Mouse (Mus musculus) layer of hippocampus, postnatal 10 days (tissue): ENCODE data around the gene Rho. TPM values are rescaled to one million over a fixed set of nuclear protein-coding genes. Genes with fewer than 3 reads are reported as not detected.
A peak's percentile ranks its signal among the peaks of the same experiment; 100 is the strongest.

ENCODE experiments used
- DNase-seq, 2 experiments: peaks; one replicate each; pipeline ENCODE4 v3.0.0; 2021; ENCODE audit warnings: low spot score in 2 of 2
- long read RNA-seq: library from polyadenylated mRNA; stranded (forward); transcript quantifications from one replicate; pipeline ENCODE4 v2.0.0, GENCODE M21; 2023
- total RNA-seq, 2 experiments: library from RNA; stranded (reverse); gene quantifications; 2 replicates each; pipeline ENCODE4 v1.2.3; 2021

Gene Rho
- under 1 TPM; 0.27 TPM for total RNA-seq
- long read RNA-seq, result 0 reads

- no peak for DNase-seq
Measured at GRCm38 (mm10) chr6:115931639-115932038, at the start of gene Rho. TSS of gene Rho (plus strand) at chr6:115931748.

DNA sequence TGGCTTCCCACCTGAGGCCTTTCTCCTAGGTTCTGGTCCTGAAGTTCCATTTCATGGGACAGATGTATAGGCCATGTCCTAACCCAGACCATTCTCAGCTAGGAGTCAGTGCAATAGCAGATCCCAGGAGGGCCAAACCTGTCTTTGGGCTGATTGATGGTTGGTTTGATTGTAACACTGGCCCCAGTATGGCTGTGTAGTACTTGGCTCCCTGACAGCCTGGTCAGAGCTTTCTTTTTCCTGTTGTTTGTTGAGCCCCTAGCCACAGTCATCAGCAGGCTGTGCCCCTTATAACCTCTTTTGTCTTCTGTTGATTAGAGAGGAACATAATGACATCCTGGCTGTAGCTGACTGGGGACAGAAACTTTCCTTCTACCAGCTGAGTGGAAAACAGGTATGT is 47.5 kb upstream of the Rho start:
- DNase-seq, result no peak

GRCm38 (mm10) chr6:115886894-115887293 is 44.7 kb upstream of the Rho start:
- no peak for DNase-seq

DNA sequence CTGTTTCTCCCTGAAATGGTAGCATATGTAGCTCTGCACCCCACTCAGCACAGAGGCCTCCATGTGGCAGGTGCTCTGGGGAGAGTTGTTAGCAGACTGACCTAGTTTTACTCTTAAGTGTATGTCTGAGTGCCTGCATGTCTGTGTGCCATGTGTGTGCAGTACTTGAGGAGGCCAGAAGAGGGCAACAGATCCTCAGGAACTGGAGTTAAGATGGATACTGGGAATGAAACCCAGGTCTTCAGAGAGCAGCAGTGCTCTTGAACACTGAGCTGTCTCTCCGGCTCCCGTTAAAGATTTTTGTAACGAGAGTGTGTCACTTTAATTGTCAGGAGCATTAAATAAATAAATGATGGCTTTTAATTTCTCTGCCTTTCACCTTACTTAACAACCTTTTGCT is 43.3 kb upstream of the Rho start:
- DNase-seq, result no peak

DNA sequence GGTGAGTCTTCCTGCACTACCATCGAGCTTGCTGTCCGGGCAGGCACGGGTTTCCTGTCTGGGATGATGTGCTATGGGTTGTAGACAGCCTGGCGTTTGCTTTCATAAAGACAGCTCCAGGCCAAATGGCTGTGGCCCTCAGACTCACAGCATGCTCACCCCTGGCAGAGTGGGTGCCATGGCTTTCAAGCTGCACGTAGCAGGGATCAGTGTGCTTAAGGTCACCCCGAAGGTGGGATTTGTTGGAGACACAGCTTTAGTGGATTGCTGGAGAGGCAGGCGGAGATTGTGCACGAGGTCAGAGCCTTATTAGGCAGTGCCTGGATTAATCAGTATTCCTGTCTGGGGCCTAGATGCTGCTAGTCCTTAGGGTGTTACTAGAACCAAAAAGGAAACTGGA is 40.9 kb upstream of the Rho start:
- DNase-seq, result no peak

DNA sequence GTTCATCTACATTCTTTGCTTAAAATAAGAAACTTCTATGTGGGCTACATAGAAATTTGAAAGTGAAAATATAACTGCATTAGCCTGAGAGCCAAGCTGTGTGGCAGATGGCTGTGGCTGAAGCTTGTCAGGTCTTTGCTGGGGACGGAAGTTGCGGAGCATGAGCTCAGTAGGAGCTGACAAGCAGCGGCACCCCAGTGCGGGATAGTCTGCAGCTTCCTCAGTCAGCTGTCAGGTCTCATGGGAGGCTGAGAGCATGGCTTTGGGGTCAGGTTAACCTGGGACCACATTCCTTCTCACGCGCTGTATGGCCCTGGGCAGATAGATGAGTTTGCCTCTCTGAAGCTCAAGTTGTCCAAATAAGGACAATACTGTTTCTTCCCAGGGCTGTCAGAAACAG is 40.5 kb upstream of the Rho start:
- no peak for DNase-seq

- DNase-seq, result peak; percentile 82 to 83
Measured at GRCm38 (mm10) chr6:115891497-115892061, 40.0 kb upstream of the Rho start.

DNA sequence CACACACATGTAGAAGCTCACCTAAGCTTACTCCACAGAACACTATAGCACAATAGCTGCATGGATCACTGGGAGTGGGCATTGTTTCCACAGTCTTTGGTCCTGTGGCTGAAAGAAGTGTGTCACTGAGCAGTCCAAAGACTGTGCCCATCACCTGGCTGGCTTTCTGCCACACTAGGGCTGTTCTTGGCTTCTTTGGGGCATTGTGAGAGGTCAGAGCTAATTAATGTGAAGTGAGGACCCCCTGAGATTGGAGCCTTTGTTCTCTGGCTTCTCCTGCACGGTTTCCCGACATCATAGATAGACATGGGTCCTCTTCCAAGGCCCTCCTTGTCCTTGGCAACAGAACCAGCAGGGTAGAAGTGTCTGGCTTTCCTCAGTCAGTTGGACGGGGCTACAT is 39.2 kb upstream of the Rho start:
- no peak for DNase-seq

DNA sequence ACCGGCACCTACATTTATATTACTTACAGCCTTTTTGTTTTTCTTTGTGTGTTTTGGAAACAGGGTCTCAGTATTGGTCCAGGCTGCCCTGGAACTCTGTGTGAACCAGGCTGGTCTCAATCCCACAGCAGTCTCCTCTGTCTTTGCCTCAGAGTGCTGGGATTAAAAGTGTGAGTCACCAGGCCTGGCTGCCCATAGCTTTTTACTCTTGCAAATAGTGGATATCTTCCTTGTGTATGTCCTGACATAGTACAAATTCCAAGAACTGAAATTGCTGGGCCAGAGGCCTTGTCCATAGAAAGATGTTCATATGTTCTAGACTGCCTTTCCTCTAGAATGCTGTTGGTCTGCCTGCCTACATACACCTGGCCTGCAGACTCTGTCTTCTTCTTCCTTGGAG is 35.2 kb upstream of the Rho start:
- no peak for DNase-seq

DNA sequence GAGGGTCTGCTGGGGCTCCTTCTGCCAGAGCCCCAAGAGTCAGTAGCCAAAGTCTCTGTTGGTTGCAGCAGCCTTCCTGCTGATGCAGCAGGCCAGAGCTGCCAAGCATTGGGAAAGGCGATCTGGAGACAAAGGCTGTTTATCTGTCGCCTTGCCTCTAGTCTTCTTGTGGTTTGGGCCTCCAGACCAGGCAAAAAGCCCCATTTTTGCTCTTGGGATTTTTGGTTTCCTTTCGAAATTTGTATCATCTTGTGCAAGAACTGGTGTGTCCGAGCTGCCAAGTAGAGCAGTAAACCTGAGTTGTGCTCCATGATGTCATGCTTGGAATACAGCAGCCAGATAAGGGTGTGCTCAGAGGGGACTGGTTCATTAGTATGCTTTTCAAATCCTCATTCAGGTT is 34.4 kb upstream of the Rho start:
- DNase-seq, result no peak

DNA sequence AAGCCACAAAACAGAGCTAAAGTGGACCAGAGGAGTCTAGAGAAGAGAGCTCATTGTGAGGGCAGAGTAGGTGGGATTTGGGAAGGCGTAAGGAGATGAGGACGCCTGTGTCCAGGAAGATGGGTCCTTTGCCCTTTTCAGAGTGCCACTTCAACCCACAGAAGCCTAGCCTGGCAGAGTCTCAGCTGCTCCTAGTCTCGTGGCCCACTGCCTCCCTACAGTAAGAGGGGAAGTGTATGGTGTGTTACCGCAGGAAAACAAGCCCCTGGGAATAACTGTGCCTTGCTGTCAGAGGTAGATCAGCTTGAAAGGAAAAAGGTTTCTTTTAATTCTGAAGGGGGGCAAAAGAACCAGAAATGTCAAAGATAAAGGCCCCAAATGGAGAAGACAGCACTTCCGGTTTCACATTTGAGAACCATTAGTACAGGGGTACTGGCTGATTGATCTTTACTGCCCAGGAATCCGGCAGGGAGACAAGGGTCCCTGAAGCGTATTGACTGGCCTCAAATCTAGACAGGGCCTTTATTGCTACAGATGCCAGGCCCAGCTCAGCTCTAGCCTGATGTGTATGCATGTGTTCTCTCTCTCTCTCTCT is 33.5 kb upstream of the Rho start:
- DNase-seq, result no peak

DNA sequence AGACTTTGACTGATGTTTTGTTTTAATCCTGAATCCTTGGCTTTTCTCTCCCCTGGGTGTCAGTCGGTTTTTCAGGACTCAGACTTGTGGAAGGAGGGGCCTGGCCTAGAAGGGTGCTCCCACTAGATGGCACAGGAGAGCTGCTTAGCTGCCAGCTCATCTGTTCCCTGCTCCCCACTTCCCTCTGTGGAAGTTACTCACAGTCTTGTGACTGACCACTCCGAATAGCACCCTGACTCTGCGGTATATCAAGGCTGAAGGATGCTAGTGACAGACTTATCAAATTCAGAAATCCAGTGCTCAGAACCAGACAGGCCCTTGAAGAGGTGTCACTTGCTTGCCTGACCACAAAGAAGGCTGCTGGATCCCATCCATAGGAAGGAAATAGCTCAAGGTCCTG is 30.5 kb upstream of the Rho start:
- DNase-seq, result peak; percentile 75 to 83

DNA sequence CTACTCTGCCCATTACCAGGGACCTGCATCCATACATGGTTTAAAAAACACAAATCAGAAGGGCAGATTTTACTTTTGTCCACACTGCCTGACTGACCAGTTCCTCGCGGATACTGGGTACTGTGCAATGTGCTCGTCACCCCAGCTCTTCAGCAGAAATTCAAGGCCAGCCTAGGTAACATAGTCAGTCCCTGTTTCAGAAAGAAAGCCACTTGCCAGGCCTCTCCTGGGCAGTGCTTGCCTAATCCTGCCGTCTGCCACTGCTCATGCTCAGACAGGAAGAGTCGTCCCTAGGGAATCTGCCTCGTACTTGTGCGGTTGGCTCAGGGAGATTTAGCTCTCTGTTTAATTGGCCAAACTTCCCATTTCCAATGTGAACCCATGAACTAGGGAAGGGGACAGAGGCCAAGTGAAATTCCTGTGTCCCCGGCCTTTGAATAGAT is 30.0 kb upstream of the Rho start:
- no peak for DNase-seq

GRCm38 (mm10) chr6:115902545-115902944 is 29.0 kb upstream of the Rho start:
- no peak for DNase-seq

GRCm38 (mm10) chr6:115905568-115905967 is 26.0 kb upstream of the Rho start:
- no peak for DNase-seq

GRCm38 (mm10) chr6:115906455-115906854 is 25.1 kb upstream of the Rho start:
- no peak for DNase-seq

- no peak for DNase-seq
Measured at GRCm38 (mm10) chr6:115906871-115907270, 24.7 kb upstream of the Rho start.

DNA sequence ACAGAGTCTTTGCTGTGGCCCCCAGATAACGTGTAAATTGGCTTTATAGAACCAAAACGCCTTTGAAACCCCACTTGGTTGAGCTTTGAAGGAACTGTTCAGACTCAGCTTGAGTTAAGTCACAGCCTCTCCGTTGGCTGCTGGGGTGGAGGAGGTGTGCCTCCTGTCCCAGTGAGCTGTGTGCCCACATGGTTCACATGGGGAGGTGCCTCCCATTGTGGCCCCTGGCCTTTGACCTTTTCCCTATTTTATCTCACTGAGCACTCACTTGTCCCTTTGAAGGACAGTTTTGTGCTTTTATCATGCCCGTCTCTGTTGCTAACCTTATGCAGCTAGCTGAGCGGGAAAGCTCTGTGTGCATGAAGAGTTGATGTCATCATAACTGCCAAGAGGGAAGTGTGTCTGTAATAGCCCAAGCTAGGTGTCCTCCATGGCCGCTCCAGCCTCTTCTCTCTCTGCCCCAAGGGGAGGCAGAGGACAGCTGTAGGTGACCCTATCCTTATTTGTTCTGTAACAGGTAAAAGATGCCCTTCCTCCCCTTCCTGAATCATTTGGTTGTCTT is 23.0 kb upstream of the Rho start:
- no peak for DNase-seq

DNA sequence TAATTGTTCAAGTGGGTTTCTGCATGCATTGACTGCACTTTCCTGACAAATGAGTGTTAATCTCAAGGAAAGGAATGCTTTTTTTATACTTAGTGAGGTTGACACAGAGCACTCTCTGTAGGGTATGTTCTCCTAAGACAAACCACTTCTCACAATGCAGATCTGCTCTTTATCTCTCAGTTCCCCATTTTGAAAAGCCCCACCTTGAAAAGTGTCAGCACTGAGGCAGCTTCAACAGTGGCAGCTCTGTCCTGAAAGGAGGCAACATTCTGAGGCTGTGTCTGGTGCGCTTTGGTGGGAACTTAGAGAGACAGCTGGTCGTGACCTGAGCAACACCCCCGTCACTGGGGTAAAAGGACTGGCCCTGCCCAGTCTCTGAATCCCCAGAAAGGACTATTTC is 22.5 kb upstream of the Rho start:
- DNase-seq, result no peak

- DNase-seq, result no peak
Measured at GRCm38 (mm10) chr6:115909940-115910339, 21.6 kb upstream of the Rho start.

DNA sequence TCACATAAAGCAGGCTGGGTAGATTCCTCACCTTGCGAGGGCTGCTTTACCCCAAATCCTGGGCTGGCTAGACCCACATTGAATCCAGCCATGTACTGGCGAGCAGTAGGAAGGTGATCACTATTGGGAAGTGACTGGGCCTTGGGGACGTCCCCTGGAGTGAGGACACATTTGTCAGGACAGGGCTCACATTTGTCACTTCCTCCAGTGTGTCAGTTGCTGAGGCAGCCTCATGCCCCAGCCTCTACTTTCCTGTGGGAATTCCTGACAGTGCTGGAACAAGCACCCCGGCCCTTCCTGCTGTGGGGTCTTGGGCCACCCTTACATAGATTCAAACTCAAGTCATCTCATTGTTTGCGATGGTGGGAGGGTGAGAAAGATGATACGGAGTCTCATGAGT is 19.8 kb upstream of the Rho start:
- no peak for DNase-seq

DNA sequence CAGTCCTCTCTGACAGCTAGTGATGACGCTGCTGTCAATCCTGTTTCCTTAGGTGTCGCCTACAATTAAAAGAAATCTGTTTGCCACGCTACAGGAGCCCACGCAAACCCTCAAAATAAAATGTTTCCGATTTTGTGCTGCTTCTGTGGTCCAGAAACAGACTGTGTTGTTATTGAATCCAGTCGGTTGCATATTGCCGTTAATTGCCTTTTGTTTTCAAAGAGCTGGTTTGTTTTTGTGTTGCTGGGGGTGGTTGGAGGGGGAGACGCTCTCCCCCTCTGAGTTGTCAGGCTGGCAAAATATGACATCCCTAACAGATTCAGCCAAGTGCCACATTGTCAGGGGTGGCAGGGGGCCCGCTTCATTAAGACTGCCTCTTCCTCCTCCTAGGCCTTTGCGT is 18.1 kb upstream of the Rho start:
- DNase-seq, result peak in 1 of 2 experiments; percentile 43
